Mouse (Mus musculus) heart, embryonic 12.5 days (tissue): ENCODE data around the gene Gm20831. TPM values are rescaled to one million over a fixed set of nuclear protein-coding genes. Genes with fewer than 3 reads are reported as not detected.
"Not testable (repeated sequence)": the region's sequence is repeated elsewhere in the genome, so short reads cannot be mapped to it uniquely, and the experiment has no call there.

Experiments used
- ATAC-seq: fragments of 200-750 bp; cut with Nextera tagmentation; 2 replicates; pipeline ENCODE4 v1.8.0; 2017; ENCODE audit warnings: moderate TSS enrichment, moderate library complexity; ENCODE audit not compliant: insufficient number of reproducible peaks, low FRiP score
- H3K27ac ChIP-seq: fragments of 300-500 bp; sonication (generic); 2 replicates; pipeline ENCODE4 v1.5.1; 2016; ENCODE audit warnings: mild to moderate bottlenecking, moderate library complexity; ENCODE audit not compliant: poor library complexity, severe bottlenecking
- H3K27me3 ChIP-seq: fragments of 300-500 bp; sonication (generic); replicated peaks from 2 replicates; pipeline ENCODE4 v1.6.1; 2016; ENCODE audit warnings: mild to moderate bottlenecking, moderate library complexity
- H3K36me3 ChIP-seq: fragments of 300-500 bp; sonication (generic); 2 replicates; pipeline ENCODE4 v1.6.1; 2016; ENCODE audit warnings: mild to moderate bottlenecking, moderate library complexity
- H3K4me1 ChIP-seq: fragments of 300-500 bp; sonication (generic); replicated peaks from 2 replicates; pipeline ENCODE4 v1.6.1; 2016; ENCODE audit warnings: mild to moderate bottlenecking
- H3K4me2 ChIP-seq: fragments of 300-500 bp; sonication (generic); 2 replicates; pipeline ENCODE4 v1.6.1; 2016; ENCODE audit warnings: mild to moderate bottlenecking, moderate library complexity
- H3K4me3 ChIP-seq: fragments of 300-500 bp; sonication (generic); 2 replicates; pipeline ENCODE4 v1.5.1; 2016; ENCODE audit warnings: mild to moderate bottlenecking
- H3K9ac ChIP-seq: fragments of 300-500 bp; sonication (generic); 2 replicates; pipeline ENCODE4 v1.6.1; 2016; ENCODE audit warnings: mild to moderate bottlenecking, moderate library complexity
- H3K9me3 ChIP-seq: fragments of 300-500 bp; sonication (generic); replicated peaks from 2 replicates; pipeline ENCODE4 v1.6.1; 2016; ENCODE audit warnings: mild to moderate bottlenecking, moderate library complexity
- WGBS: fragments of 180-500 bp; shearing (Covaris S2); methylation state at CpG from one replicate; pipeline ENCODE4 v1.1.7; 2016; 5-methylcytosine and 5-hydroxymethylcytosine counted together
- polyA plus RNA-seq: library from polyadenylated mRNA; unstranded; fragments of >200 nt; fragmentation: Nextera tagmentation; extraction: Ambion mirVana; gene quantifications from 2 replicates; pipeline ENCODE4 v1.2.1, GENCODE M21; 2016

Gene Gm20831
- polyA plus RNA-seq, result not detected in 2 replicates

DNA sequence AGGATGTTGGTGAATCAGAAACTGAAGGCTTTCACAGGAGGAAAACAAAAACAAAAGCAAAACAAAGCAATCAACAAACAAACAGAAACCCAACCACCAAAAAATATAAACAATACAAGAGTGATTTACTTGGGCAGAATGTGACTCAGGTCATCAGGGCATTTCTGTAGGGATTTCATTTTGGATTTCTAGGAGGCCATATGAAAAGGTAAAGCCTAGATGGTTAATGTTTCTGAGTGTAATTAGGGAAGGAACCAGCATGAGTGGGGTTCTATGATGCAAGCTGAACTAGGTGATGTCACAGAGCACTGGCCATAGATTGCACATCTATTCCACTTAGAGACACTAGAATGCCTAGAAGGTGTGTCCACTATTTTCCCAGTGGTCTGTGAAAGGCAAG is at the start of gene Gm20831, which contains the start of gene Gm20772:
Gene Gm20831, plus strand, starts transcription at position 301 of the 400 bp plus-strand sequence.
Gene Gm20772, plus strand, starts transcription at position 301 of the 400 bp plus-strand sequence.
- not testable (repeated sequence) for H3K9me3 ChIP-seq, H3K27ac ChIP-seq, ATAC-seq, H3K27me3 ChIP-seq, H3K9ac ChIP-seq, H3K4me2 ChIP-seq, H3K4me3 ChIP-seq, H3K4me1 ChIP-seq, H3K36me3 ChIP-seq

DNA sequence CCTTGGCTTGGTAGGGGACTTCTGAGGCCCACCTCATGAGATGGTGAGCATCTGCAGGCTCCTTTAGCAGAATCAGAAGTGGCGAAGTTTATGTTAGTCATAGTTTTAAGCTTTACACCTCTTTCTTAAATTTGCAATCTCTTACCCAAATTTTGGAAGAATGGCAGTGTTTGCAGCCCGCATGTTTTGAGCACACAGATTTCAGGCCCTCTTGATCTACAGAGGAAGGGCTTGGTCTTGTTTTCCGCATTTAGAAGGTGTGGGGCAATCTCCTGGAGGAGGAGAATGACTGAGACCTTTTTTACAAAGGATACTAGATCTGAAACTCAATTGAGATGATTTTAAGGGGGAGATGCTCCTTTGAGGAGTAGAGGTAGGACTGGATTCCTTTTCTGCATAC is 28.4 kb upstream of the Gm20831 start, which contains the start of gene Gm21904:
Gene Gm21904, minus strand, starts transcription at position 101 of the 400 bp plus-strand sequence.
- H3K27me3 ChIP-seq, H3K4me2 ChIP-seq, ATAC-seq, H3K27ac ChIP-seq, H3K4me1 ChIP-seq, H3K36me3 ChIP-seq, H3K9ac ChIP-seq, H3K4me3 ChIP-seq, H3K9me3 ChIP-seq: not testable (repeated sequence)
- WGBS, result no CpG with 5 or more reads among the region's 3 CpGs

DNA sequence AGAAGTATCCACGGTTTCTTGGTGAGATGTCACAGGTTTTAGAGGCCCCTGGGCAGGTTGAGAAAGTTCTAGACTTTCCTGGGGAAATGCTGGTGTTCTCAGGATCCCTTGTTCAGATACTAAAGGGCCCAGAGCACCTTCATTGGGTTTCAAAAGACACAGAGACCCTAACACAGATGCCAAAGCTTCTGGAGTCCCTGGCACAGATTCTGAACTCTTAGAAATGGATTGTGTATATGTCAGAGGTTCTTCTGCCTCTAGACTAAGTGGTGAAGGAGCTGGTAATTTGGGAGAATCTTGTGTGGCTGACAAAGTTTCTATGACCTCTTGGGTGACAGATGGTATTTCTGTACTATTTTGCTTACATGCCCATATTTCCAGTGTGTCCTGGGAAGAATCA is 62.7 kb downstream of the Gm20831 start, which contains the start of gene Srsy:
Gene Srsy, minus strand, starts transcription at position 101 of the 400 bp plus-strand sequence.
- not testable (repeated sequence) for H3K4me1 ChIP-seq, H3K9ac ChIP-seq, H3K36me3 ChIP-seq, H3K27me3 ChIP-seq, H3K4me2 ChIP-seq, H3K27ac ChIP-seq, H3K9me3 ChIP-seq, H3K4me3 ChIP-seq, ATAC-seq
- no CpG with 5 or more reads among the region's 1 CpGs for WGBS

Other genes with a start within 250 kb of the Gm20831 start
- not detected in 2 replicates for gene Gm21904, start 28.5 kb upstream of the Gm20831 start, polyA plus RNA-seq
- gene Gm20772, start within 50 bp of the Gm20831 start, polyA plus RNA-seq, result not detected in 2 replicates
- gene Srsy, start 62.6 kb downstream of the Gm20831 start, polyA plus RNA-seq, result not detected in 2 replicates
- not detected in 2 replicates for gene Gm21764, start 187.1 kb downstream of the Gm20831 start, polyA plus RNA-seq
- not detected in 2 replicates for gene Ssty1, start 214.4 kb downstream of the Gm20831 start, polyA plus RNA-seq